Mouse (Mus musculus): ENCODE measurements around the gene Taldo1. TPM values are rescaled to one million over a fixed set of nuclear protein-coding genes. Genes with fewer than 3 reads are reported as not detected.

Gene Taldo1
- polyA plus RNA-seq, 1 experiment: 235 TPM

DNA sequence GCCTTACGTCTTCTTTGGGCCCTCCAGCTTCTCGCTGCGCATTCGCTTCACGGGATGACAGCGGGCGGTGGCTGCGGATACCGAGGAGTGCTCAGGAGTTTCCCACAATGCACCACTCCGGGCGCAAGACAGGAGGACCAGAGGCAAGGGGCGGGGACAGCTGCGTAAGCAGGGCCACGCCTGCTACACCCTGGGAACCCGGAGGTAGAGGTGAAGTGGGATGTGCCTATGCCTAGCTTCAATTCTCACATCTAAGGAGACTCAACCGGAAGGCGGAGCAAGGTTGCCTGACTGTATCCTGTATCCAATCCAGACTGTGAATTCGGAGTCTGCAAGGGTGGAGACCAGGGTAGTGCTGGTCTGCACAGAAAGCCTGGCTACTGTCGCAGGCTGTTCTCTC is 37.3 kb downstream of the Taldo1 start, which contains the start of gene Cend1:
Gene Cend1, minus strand, starts transcription at position 182 of the 400 bp plus-strand sequence.
- 71% methylated on average over 19 of the region's 19 CpGs for WGBS
- Histone ChIP-seq H3K36me3 (ENCODE audit: control insufficient read depth, insufficient read depth, low read length) (no peaks in the 10 kb centered on the region), H3K4me1 (replicated peaks; ENCODE audit: control insufficient read depth, insufficient read depth, low read length) (peaks cover 20% of the 10 kb centered on the region)

DNA sequence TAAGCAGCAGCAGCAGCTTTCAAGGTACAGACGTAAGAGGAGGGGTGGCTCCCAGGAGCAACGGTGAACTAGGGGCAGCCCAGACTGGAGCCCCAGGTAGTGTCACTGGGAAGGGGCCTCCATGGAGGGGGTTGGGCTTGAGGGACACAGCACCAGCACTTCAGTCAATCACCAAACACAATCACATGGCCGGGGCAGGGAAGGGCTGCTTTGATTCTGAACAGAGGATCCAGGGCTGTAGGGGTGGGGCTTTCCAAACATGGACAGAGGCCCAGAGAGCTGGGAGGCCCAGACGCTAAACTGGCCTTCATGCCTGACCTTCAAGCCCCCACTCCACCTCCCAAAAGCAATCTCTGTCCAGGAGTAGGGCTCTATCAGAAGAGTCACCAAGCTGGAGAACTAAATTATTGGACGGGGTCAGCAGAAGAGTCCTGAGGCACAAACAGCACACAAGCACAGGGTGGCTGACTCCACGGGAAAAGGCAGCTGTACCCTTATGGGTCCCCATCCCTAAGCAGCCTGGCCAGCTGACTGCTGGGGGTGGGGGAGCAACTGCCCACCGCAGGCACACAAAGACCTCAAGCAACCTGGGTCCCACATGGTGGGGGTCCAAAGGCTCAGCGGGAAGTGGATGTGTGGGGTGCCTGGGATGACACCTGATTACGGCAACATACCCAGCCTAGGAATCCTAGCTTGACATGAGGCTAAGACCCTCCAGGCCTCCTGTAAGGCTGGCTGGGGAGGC is 38.0 kb downstream of the Taldo1 start:
- Histone ChIP-seq H3K4me3 (ENCODE audit: control insufficient read depth, insufficient read depth, low read length) (no peak overlapping the region), H3K27me3 (ENCODE audit: control insufficient read depth, insufficient read depth, low read length) (no peaks in the 10 kb centered on the region), H3K4me1 (replicated peaks; ENCODE audit: control insufficient read depth, insufficient read depth, low read length) (peaks cover 27% of the 10 kb centered on the region), H3K36me3 (ENCODE audit: control insufficient read depth, insufficient read depth, low read length) (no peaks in the 10 kb centered on the region), H3K27ac (ENCODE audit: control insufficient read depth, insufficient read depth, low read length) (no peak overlapping the region)
- no peak for DNase-seq
- no peak for TF ChIP-seq POLR2A (IDR thresholded peaks at IDR 0.05; ENCODE audit: control insufficient read depth, extremely low read depth, insufficient read depth, low read length, poor library complexity)
- TF ChIP-seq CTCF (IDR thresholded peaks at IDR 0.05; ENCODE audit: borderline replicate concordance, control insufficient read depth, extremely low read depth, insufficient read depth, low read length, poor library complexity): no peak
- 95% methylated on average over 9 of the region's 9 CpGs for WGBS

More for the DNA sequence above, 37.3 kb downstream of the Taldo1 start, which contains the start of gene Cend1:
- Histone ChIP-seq H3K27ac (ENCODE audit: control insufficient read depth, insufficient read depth, low read length) (no peak within 1 kb of the TSS), H3K4me3 (ENCODE audit: control insufficient read depth, insufficient read depth, low read length) (no peak within 1 kb of the TSS), H3K27me3 (ENCODE audit: control insufficient read depth, insufficient read depth, low read length) (no peaks in the 10 kb centered on the region)
- DNase-seq: no peak
- TF ChIP-seq CTCF (IDR thresholded peaks at IDR 0.05; ENCODE audit: borderline replicate concordance, control insufficient read depth, extremely low read depth, insufficient read depth, low read length, poor library complexity) (no peak), POLR2A (IDR thresholded peaks at IDR 0.05; ENCODE audit: control insufficient read depth, extremely low read depth, insufficient read depth, low read length, poor library complexity) (no peak)

DNA sequence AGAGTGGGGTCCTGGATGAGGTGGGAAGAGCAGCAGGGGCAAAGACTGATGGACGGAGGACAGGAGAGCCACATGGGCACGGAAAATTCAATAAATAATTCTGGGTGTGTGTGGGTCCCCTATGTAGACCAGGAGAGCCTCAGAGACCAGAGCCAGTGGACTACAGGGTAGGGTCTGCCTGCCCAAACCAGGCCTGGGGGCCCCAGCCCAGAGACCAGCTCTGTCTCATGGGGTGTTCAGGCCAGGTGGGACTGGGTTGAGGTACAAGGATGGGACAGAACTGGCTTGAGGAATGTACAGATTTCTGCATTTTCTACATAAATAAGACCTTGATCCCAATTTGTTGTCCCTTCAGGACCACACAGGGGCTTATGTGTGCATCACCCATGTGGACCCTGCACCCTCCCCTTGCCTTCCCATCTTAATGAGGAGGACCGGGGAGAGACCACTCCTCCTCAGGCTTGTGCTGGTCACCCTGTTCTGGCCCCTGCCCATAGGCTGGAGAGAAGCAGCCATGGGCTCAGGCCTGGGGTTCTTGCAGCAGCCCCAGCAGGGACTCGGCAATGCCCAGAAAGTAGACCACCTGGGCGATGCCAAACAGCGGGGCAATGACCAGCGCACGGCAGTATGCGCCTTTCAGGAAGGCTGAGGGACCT is 38.7 kb downstream of the Taldo1 start:
- H3K4me3 ChIP-seq (ENCODE audit: control insufficient read depth, insufficient read depth, low read length): no peak overlapping the region
- H3K36me3 ChIP-seq (ENCODE audit: control insufficient read depth, insufficient read depth, low read length): no peaks in the 10 kb centered on the region
- DNase-seq: no peak
- no peaks in the 10 kb centered on the region for H3K27me3 ChIP-seq (ENCODE audit: control insufficient read depth, insufficient read depth, low read length)
- H3K4me1 ChIP-seq (replicated peaks; ENCODE audit: control insufficient read depth, insufficient read depth, low read length): peaks cover 31% of the 10 kb centered on the region
- 98% methylated on average over 9 of the region's 9 CpGs for WGBS
- H3K27ac ChIP-seq (ENCODE audit: control insufficient read depth, insufficient read depth, low read length): no peak overlapping the region
- TF ChIP-seq CTCF (IDR thresholded peaks at IDR 0.05; ENCODE audit: borderline replicate concordance, control insufficient read depth, extremely low read depth, insufficient read depth, low read length, poor library complexity): no peak
- TF ChIP-seq POLR2A (IDR thresholded peaks at IDR 0.05; ENCODE audit: control insufficient read depth, extremely low read depth, insufficient read depth, low read length, poor library complexity): no peak

DNA sequence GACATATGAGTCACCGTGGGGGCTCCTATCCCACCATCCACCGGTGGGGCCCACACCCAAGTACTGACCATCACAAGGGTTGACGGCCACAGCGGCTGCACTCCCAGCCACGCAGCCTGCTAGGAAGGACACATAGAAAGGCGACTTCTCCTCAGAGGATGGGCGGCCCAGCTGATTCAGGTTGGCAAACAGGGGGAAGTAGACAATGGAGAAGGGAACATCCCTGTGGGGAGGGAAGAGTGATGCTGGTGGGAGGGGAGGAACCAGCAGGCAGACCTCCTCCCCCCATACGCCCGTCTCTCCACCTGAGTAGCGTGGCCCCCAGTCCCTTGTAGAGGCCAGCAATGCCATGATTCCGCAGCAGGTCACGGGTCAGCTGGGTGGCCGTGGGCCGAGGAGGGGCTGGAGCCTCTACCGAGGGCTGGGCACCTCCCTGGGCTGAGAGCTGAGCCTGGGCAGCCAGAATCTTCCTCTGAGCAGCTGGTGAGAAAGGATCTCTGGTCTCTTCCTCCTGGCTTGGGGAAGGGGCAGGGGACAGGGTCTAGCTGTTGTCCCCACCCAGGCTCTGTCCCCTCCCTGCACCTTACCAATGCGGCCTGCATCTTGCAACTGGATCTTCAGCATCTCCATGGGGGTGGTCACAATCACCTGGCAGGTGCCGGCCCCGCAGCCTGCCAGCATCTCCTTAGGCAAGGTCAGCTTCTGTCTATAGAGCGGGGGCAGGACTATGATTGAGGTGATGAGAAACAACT is 39.6 kb downstream of the Taldo1 start:
- no peak overlapping the region for H3K4me3 ChIP-seq (ENCODE audit: control insufficient read depth, insufficient read depth, low read length)
- H3K27me3 ChIP-seq (ENCODE audit: control insufficient read depth, insufficient read depth, low read length): no peaks in the 10 kb centered on the region
- TF ChIP-seq POLR2A (IDR thresholded peaks at IDR 0.05; ENCODE audit: control insufficient read depth, extremely low read depth, insufficient read depth, low read length, poor library complexity): no peak
- no peak for TF ChIP-seq CTCF (IDR thresholded peaks at IDR 0.05; ENCODE audit: borderline replicate concordance, control insufficient read depth, extremely low read depth, insufficient read depth, low read length, poor library complexity)
- H3K36me3 ChIP-seq (ENCODE audit: control insufficient read depth, insufficient read depth, low read length): no peaks in the 10 kb centered on the region
- 98% methylated on average over 19 of the region's 19 CpGs for WGBS
- no peak for DNase-seq
- H3K4me1 ChIP-seq (replicated peaks; ENCODE audit: control insufficient read depth, insufficient read depth, low read length): peaks cover 31% of the 10 kb centered on the region
- no peak overlapping the region for H3K27ac ChIP-seq (ENCODE audit: control insufficient read depth, insufficient read depth, low read length)

DNA sequence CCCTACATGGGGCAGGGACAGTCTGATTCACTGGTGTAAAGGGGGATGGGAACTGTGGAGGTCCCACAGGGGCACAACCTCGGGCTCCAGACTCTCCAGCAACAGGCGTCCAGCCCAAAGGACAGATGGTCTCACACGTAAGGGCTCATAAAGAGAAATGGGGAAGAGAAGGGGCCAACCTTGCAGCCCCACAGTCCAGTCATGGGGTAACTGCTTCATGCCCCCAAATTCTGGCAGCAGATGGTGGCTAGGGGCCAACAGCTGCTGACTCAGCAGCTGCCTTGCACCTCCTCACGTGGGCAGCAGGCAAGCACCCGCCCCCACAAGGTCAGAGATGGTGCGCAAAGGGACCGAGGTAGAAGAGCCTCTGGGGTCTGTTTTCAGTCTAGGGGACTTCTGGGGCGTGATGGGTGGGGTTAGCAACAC is 40.2 kb downstream of the Taldo1 start:
- WGBS: 83% methylated on average over 8 of the region's 8 CpGs
- Histone ChIP-seq H3K36me3 (ENCODE audit: control insufficient read depth, insufficient read depth, low read length) (no peaks in the 10 kb centered on the region), H3K27me3 (ENCODE audit: control insufficient read depth, insufficient read depth, low read length) (no peaks in the 10 kb centered on the region), H3K4me1 (replicated peaks; ENCODE audit: control insufficient read depth, insufficient read depth, low read length) (peaks cover 31% of the 10 kb centered on the region), H3K27ac (ENCODE audit: control insufficient read depth, insufficient read depth, low read length) (no peak overlapping the region), H3K4me3 (ENCODE audit: control insufficient read depth, insufficient read depth, low read length) (no peak overlapping the region)
- no peak for DNase-seq
- no peak for TF ChIP-seq POLR2A (IDR thresholded peaks at IDR 0.05; ENCODE audit: control insufficient read depth, extremely low read depth, insufficient read depth, low read length, poor library complexity)
- TF ChIP-seq CTCF (IDR thresholded peaks at IDR 0.05; ENCODE audit: borderline replicate concordance, control insufficient read depth, extremely low read depth, insufficient read depth, low read length, poor library complexity): no peak

Measured in thymus, adult 2 months (tissue).